Mouse (Mus musculus) embryonic fibroblast, embryonic 13.5 days (primary cell): ENCODE data around the gene Ttc30b.

ENCODE experiments used
- CTCF ChIP-seq: IDR thresholded peaks from 2 replicates; pipeline ENCODE4 v1.5.1; 2011; ENCODE audit warnings: mild to moderate bottlenecking, control low read depth, low read length, moderate library complexity, borderline replicate concordance; ENCODE audit not compliant: insufficient read depth
- POLR2A ChIP-seq: IDR thresholded peaks from 2 replicates; pipeline ENCODE4 v1.6.1; 2011; ENCODE audit warnings: low read depth, mild to moderate bottlenecking, control low read depth, low read length, moderate library complexity

GRCm38 (mm10) chr2:75928011-75928410, 10.4 kb downstream of the Ttc30b start:
- TF ChIP-seq CTCF (no peak), POLR2A (no peak)
